Mouse (Mus musculus) forebrain, embryonic 13.5 days (tissue): Measurements from ENCODE around the gene Met. TPM values are rescaled to one million over a fixed set of nuclear protein-coding genes. Genes with fewer than 3 reads are reported as not detected.

Experiments used
- ATAC-seq: fragments of 200-750 bp; cut with Nextera tagmentation; 2 replicates; pipeline ENCODE4 v1.8.0; 2017
- H3K27ac ChIP-seq: fragments of 300-500 bp; sonication (generic); 2 replicates; pipeline ENCODE4 v1.5.1; 2015; ENCODE audit warnings: inconsistent platforms, mild to moderate bottlenecking, moderate library complexity
- H3K27me3 ChIP-seq: fragments of 300-500 bp; sonication (generic); 2 replicates; pipeline ENCODE4 v1.6.1; 2015; ENCODE audit warnings: mild to moderate bottlenecking, inconsistent platforms
- H3K36me3 ChIP-seq: fragments of 300-500 bp; sonication (generic); 2 replicates; pipeline ENCODE4 v1.6.1; 2015; ENCODE audit warnings: mild to moderate bottlenecking, inconsistent platforms; ENCODE audit not compliant: poor library complexity, severe bottlenecking
- H3K4me1 ChIP-seq: fragments of 300-500 bp; sonication (generic); 2 replicates; pipeline ENCODE4 v1.6.1; 2015; ENCODE audit warnings: inconsistent platforms
- H3K4me2 ChIP-seq: fragments of 300-500 bp; sonication (generic); 2 replicates; pipeline ENCODE4 v1.6.1; 2015; ENCODE audit warnings: inconsistent platforms, mild to moderate bottlenecking, moderate library complexity
- H3K4me3 ChIP-seq: fragments of 300-500 bp; sonication (generic); 2 replicates; pipeline ENCODE4 v1.5.1; 2015; ENCODE audit warnings: mild to moderate bottlenecking, inconsistent platforms
- H3K9ac ChIP-seq: fragments of 300-500 bp; sonication (generic); 2 replicates; pipeline ENCODE4 v1.6.1; 2015; ENCODE audit warnings: mild to moderate bottlenecking, inconsistent platforms
- H3K9me3 ChIP-seq: fragments of 300-500 bp; sonication (generic); replicated peaks from 2 replicates; pipeline ENCODE4 v1.6.1; 2016; ENCODE audit warnings: inconsistent platforms
- WGBS: fragments of 180-500 bp; shearing (Covaris S2); methylation state at CpG from one replicate; pipeline ENCODE4 v1.1.7; 2015; 5-methylcytosine and 5-hydroxymethylcytosine counted together
- polyA plus RNA-seq: library from polyadenylated mRNA; unstranded; fragments of >200 nt; fragmentation: Nextera tagmentation; extraction: Ambion mirVana; gene quantifications from 2 replicates; pipeline ENCODE4 v1.2.1, GENCODE M21; 2015

Gene Met
- polyA plus RNA-seq, 1 experiment from 2014 or later = 0.59 TPM

- H3K9ac ChIP-seq = no peak overlapping the region
- peaks cover 6% of the 10 kb centered on the region; the same call in 1 of the 2 replicates for H3K9me3 ChIP-seq
- no peak overlapping the region for H3K27ac ChIP-seq
- no peak overlapping the region for H3K4me3 ChIP-seq
- no peaks in the 10 kb centered on the region for H3K36me3 ChIP-seq
- 90% methylated on average over 2 of the region's 2 CpGs for WGBS
- no peak overlapping the region for H3K4me2 ChIP-seq
- ATAC-seq = no peak
- H3K4me1 ChIP-seq = peaks cover 6% of the 10 kb centered on the region
- no peaks in the 10 kb centered on the region for H3K27me3 ChIP-seq
Measured at GRCm38 (mm10) chr6:17593971-17594370, 130.4 kb downstream of the Met start.

DNA sequence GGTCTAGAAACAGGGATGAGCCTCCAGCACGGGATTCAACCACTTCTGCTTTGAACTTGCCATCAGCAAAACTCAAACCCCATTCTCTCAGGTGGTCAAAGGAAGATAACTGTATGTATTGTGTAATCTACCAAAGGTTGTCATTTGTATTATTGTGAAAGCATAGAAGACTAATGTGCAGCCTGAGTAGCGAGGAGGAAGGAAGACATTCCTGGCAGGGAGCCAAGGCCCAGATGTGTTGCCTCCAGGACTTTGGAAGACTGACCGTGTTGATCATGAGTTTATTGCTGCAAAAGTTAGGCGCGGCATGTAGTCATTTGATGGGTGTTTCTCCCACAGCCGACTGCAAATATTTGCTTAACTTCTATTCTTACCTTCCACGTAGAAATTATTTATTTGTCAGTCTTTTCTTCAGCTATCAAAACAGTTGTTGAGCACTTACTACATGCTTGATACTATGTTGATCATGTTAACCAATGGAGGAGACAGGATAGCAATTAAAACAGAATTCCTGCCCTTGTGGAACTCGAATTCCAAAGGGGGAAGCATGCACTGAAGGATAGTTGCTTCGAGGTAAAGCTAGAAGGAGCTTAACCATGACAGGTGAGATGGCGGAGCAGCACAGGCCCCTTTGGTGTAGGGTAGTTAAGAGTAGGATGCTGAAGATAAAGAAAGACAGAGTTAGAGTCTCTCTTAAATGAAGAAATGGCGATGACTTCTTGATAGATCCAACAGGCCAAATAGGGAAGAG, 132.3 kb downstream of the Met start:
- H3K4me1 ChIP-seq = no peaks in the 10 kb centered on the region
- ATAC-seq = no peak
- H3K4me3 ChIP-seq = no peak overlapping the region
- no peak overlapping the region for H3K9ac ChIP-seq
- no peak overlapping the region for H3K4me2 ChIP-seq
- H3K27me3 ChIP-seq = no peaks in the 10 kb centered on the region
- no peaks in the 10 kb centered on the region for H3K36me3 ChIP-seq
- H3K27ac ChIP-seq = no peak overlapping the region
- 89% methylated on average over 11 of the region's 11 CpGs for WGBS
- peaks cover 6% of the 10 kb centered on the region; the same call in 1 of the 2 replicates for H3K9me3 ChIP-seq

DNA sequence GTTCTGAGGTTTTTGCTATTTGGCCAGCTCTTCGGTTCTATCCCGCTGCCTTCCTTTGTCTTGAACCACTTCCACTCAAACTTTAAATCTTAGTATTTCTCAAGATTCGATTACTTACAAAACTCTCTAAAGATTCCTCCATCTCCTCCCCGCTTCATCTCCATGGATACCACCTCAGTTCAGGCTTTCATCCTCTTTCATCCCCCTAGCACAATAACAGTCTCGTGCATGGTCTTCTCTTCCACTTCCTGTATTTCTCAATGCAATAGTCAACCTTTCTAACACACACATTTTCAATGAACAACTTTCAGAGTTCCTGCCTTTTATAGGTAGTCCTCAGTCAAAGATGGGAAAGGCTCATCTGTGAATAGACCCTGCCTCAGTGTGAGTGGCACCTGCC, 135.8 kb downstream of the Met start:
- Histone ChIP-seq H3K27me3 (no peaks in the 10 kb centered on the region), H3K27ac (no peak overlapping the region), H3K4me2 (no peak overlapping the region), H3K36me3 (no peaks in the 10 kb centered on the region), H3K4me3 (no peak overlapping the region), H3K9ac (no peak overlapping the region), H3K9me3 (no peaks in the 10 kb centered on the region), H3K4me1 (no peaks in the 10 kb centered on the region)
- no peak for ATAC-seq
- 80% methylated on average over 5 of the region's 5 CpGs for WGBS

DNA sequence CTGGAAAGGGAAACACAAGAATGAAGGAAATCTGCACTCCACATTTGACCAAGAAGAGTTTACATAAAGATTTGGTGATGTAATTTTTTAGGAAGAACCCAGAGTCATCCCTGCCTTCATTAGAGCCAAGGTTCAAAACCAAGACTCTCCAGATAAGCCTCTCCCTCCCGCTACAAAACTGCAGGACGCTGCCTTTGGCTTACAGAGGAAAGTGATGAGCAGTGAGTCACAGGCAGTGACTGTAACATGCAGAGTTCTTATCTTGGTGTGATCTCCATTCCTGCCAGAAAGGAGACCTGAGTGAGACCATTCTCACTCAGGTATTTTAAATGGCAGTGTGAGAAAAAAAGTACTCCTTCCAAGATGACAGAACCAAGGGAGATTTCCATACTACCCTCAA, 137.9 kb downstream of the Met start:
- Histone ChIP-seq H3K9me3 (no peaks in the 10 kb centered on the region), H3K36me3 (no peaks in the 10 kb centered on the region), H3K4me2 (no peak overlapping the region), H3K4me3 (no peak overlapping the region), H3K4me1 (no peaks in the 10 kb centered on the region), H3K27me3 (no peaks in the 10 kb centered on the region), H3K27ac (no peak overlapping the region), H3K9ac (no peak overlapping the region)
- ATAC-seq = no peak
- WGBS = 88% methylated on average over 2 of the region's 2 CpGs

- Histone ChIP-seq H3K36me3 (no peaks in the 10 kb centered on the region), H3K27ac (no peak overlapping the region), H3K4me1 (no peaks in the 10 kb centered on the region), H3K4me2 (no peak overlapping the region), H3K9me3 (no peaks in the 10 kb centered on the region), H3K9ac (no peak overlapping the region), H3K4me3 (no peak overlapping the region), H3K27me3 (no peaks in the 10 kb centered on the region)
- no peak for ATAC-seq
- 91% methylated on average over 1 of the region's 1 CpGs for WGBS
Measured at GRCm38 (mm10) chr6:17606915-17607314, 143.3 kb downstream of the Met start.

GRCm38 (mm10) chr6:17611352-17612010, 147.9 kb downstream of the Met start:
- Histone ChIP-seq H3K36me3 (no peaks in the 10 kb centered on the region), H3K4me2 (no peak overlapping the region), H3K27me3 (no peaks in the 10 kb centered on the region), H3K4me1 (no peaks in the 10 kb centered on the region), H3K9me3 (no peaks in the 10 kb centered on the region), H3K27ac (no peak overlapping the region), H3K4me3 (no peak overlapping the region), H3K9ac (no peak overlapping the region)
- ATAC-seq = no peak
- 93% methylated on average over 11 of the region's 11 CpGs for WGBS

- ATAC-seq = no peak
- Histone ChIP-seq H3K9ac (no peak overlapping the region), H3K27me3 (no peaks in the 10 kb centered on the region), H3K27ac (no peak overlapping the region), H3K4me1 (no peaks in the 10 kb centered on the region), H3K36me3 (no peaks in the 10 kb centered on the region), H3K4me3 (no peak overlapping the region), H3K9me3 (no peaks in the 10 kb centered on the region), H3K4me2 (no peak overlapping the region)
- 90% methylated on average over 4 of the region's 4 CpGs for WGBS
Measured at GRCm38 (mm10) chr6:17612652-17613051, 149.1 kb downstream of the Met start.

GRCm38 (mm10) chr6:17620823-17621222, 157.2 kb downstream of the Met start:
- no peak for ATAC-seq
- H3K27me3 ChIP-seq = no peaks in the 10 kb centered on the region
- H3K9me3 ChIP-seq = no peaks in the 10 kb centered on the region
- no peak overlapping the region for H3K4me3 ChIP-seq
- no peak overlapping the region for H3K9ac ChIP-seq
- 80% methylated on average over 4 of the region's 4 CpGs for WGBS
- H3K4me1 ChIP-seq = no peaks in the 10 kb centered on the region
- no peak overlapping the region for H3K4me2 ChIP-seq
- no peak overlapping the region for H3K27ac ChIP-seq
- no peaks in the 10 kb centered on the region for H3K36me3 ChIP-seq

- no peak overlapping the region for H3K27ac ChIP-seq
- ATAC-seq = no peak
- WGBS = 65% methylated on average over 1 of the region's 3 CpGs
- no peak overlapping the region for H3K4me2 ChIP-seq
- no peak overlapping the region for H3K4me3 ChIP-seq
- no peak overlapping the region for H3K9ac ChIP-seq
- no peaks in the 10 kb centered on the region for H3K27me3 ChIP-seq
- H3K9me3 ChIP-seq = no peaks in the 10 kb centered on the region
- H3K36me3 ChIP-seq = no peaks in the 10 kb centered on the region
- no peaks in the 10 kb centered on the region for H3K4me1 ChIP-seq
Measured at GRCm38 (mm10) chr6:17621436-17621835, 157.8 kb downstream of the Met start.

Other genes starting within 250 kb of the Met start
- gene Cav2, start 182.6 kb upstream of the Met start, polyA plus RNA-seq = 7.8 and 8.1 TPM in 2 replicates
- 21.6 and 23.7 TPM in 2 replicates for gene Cav1, start 157.5 kb upstream of the Met start, polyA plus RNA-seq
- gene Capza2, start 172.4 kb downstream of the Met start, polyA plus RNA-seq = 245 and 247 TPM in 2 replicates
- gene St7, start 229.1 kb downstream of the Met start, polyA plus RNA-seq = 49.5 and 52.4 TPM in 2 replicates